Mouse (Mus musculus) frontal cortex, adult 2 months (tissue): ENCODE measurements around the gene March10. TPM values are rescaled to one million over a fixed set of nuclear protein-coding genes. Genes with fewer than 3 reads are reported as not detected.

Experiments used
- DNase-seq, 2 experiments: peaks; one replicate each; pipeline ENCODE4 v3.0.0; 2022; ENCODE audit warnings: low spot score in 1 of 2; ENCODE audit errors: extremely low spot score in 1 of 2
- polyA plus RNA-seq: library from polyadenylated mRNA; depleted of rRNA; stranded (reverse); fragments of >200 nt; gene quantifications from 2 replicates; pipeline ENCODE4 v1.2.3, GENCODE M21; 2012; rRNA removed

The March10 gene
- 1.0 and 1.1 TPM in 2 replicates for polyA plus RNA-seq

DNA sequence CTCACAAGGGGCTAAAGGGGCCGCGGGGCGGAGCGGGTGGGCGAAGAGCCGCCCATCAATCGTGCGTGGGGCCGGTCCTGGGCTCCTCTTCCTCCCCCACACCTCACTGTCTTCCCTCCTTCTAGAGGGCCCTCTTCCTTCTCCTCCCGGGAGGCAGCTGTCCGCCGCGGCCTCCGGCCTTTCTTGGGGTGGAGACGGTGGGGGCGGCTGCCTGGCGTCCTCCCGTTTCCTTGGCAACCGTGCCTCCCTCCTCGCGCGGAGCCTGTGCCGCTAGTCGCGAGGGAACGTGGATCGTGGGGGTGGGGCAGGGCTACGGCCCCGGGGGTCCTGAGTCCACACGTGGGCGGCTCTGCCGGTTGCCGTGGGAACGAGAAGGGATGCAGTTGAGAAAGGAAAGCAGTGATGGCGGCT is at the start of gene March10:
March10 (minus strand) TSS at position 239 of the 411 bp plus-strand sequence.
- DNase-seq, result peak; percentile 59 to 84

GRCm38 (mm10) chr11:105506322-105506721 is 49.8 kb upstream of the March10 start:
- DNase-seq, result no peak

GRCm38 (mm10) chr11:105505038-105505437 is 48.5 kb upstream of the March10 start:
- no peak for DNase-seq

- DNase-seq, result no peak
Measured at GRCm38 (mm10) chr11:105502311-105502710, 45.8 kb upstream of the March10 start.

DNA sequence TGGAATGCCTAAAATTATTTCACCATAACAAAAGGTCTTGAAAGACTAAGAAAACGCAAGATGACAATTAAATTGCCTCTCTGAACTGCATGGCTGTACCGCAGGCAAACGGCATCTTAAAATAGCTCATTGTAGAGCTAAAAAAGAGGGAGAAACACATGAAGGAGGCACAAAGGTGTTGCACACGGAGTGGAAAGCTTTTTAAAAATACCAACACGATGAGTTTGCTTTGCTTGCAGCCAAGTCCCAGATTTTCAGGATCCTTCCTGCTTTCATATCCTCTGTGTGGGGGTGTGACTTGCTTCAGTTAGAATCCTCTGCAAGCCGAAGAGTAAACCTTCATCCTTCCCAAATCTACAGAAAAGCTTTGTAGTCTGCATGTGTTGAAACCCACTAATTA is 41.0 kb upstream of the March10 start:
- peak; percentile 72 to 75 for DNase-seq

DNA sequence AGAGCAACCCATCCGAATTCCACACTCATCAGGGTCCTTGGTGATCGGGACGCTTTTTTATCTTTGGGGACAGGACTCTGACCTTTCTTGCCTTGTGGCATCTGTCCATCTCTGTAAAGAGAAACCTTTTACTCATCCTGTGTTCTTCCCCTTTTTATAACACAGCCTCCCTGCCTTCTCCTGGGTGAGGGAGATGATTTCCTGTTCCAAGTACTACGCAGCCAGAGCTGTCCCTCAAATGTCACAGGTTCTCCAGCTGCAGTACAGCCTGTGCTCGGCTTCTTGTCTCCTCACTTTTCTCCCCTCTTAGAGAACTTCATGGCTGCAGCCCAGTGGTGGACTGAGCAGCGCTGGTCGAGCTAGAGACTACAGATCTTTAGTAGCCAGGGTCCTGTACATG is 40.1 kb upstream of the March10 start:
- DNase-seq, result peak in 1 of 2 experiments; percentile 15

- peak; percentile 33 to 55 for DNase-seq
Measured at GRCm38 (mm10) chr11:105495591-105496270, 39.2 kb upstream of the March10 start.

GRCm38 (mm10) chr11:105494786-105495369 is 38.3 kb upstream of the March10 start:
- no peak for DNase-seq

- no peak for DNase-seq
Measured at GRCm38 (mm10) chr11:105492392-105492791, 35.9 kb upstream of the March10 start.

GRCm38 (mm10) chr11:105490971-105491370 is 34.4 kb upstream of the March10 start:
- DNase-seq, result no peak

- no peak for DNase-seq
Measured at GRCm38 (mm10) chr11:105485412-105485811, 28.9 kb upstream of the March10 start.

DNA sequence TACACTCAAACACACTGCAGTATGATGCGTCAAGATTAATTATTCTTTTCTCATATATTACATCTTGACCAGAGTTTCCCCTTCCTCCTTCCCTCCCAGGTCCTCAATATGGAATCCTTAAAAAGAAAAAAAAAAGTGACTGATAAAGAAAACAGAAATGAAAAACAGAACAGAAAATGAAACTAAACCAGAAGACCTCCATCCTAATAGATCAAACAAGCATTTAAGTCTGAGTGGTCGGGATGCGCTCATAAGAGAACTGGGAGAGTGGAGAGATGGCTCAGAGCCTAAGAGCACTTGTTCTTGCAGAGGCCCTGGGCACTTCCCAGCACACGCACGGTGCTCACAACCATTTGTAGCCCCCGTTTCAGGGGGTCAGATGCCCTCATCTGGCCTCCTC is 28.5 kb upstream of the March10 start:
- DNase-seq, result no peak

GRCm38 (mm10) chr11:105482747-105483146 is 26.2 kb upstream of the March10 start:
- no peak for DNase-seq

GRCm38 (mm10) chr11:105474746-105475145 is 18.2 kb upstream of the March10 start:
- DNase-seq, result no peak

GRCm38 (mm10) chr11:105474352-105474736 is 17.8 kb upstream of the March10 start:
- DNase-seq, result no peak

- no peak for DNase-seq
Measured at GRCm38 (mm10) chr11:105473716-105474351, 17.3 kb upstream of the March10 start.

DNA sequence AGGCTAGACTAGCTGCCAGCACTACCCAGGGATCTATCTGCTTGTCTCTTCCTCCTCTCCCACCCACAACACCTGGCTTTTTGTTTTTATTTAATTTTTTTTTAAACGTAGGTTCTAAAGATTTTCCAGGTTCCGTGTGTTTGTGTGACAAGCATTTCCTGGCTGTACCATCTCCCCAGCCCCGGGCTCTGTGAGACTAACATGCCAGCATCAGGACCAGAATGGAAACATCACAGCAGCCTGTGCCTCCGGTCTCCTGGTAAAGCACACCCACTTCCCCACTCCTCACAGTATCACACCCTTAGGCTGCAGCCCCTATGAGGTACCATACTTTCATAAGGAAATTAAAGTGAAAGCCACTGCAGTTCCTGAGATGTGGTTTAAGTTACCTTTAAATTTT is 16.1 kb upstream of the March10 start:
- no peak for DNase-seq

- DNase-seq, result no peak
Measured at GRCm38 (mm10) chr11:105470896-105471295, 14.4 kb upstream of the March10 start.

DNA sequence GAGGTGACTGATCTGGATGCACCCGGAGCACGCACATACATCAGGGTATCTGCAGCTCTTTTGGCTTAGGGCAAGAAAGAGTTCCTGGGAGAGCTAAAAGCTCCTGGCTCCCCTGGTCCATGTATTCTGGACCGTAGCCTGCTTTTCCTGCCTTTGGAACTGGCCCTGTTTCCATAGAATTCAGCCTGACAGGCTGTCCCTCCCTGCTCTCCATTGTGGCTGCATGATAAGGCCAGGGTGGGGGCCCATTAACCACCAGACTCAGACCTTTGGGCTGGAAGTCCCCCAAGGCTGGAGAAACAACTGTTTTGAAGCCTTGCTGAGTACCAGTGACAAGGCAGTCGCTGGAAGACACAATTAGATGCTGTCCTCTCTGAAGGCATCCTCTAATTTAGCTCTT is 13.0 kb upstream of the March10 start:
- DNase-seq, result no peak

DNA sequence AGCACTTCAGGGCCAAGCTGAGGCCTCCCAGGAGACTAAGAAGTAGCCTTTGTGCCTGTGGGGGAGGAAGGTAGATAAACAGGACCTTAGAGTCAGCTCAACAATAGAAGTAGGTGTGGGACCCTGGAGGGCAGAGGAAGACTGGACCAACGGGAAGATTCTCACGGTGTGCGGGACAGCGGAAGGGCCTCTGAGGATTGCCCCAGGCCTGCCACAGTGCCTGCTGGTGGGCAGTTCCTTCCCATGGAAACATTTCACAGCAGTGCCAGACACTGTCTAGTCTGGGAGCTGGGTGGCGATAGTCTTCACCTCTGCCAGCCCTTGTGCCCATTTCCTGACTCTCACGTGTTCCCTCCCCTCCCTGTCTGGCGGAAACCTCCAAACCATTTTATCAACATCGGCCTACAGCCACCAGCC is 12.6 kb upstream of the March10 start:
- no peak for DNase-seq

- no peak for DNase-seq
Measured at GRCm38 (mm10) chr11:105468436-105468835, 11.9 kb upstream of the March10 start.

GRCm38 (mm10) chr11:105467816-105468215 is 11.3 kb upstream of the March10 start:
- no peak for DNase-seq
